Mouse (Mus musculus) thymus, adult 2 months (tissue): ENCODE data around the gene Ttf1. TPM values are rescaled to one million over a fixed set of nuclear protein-coding genes. Genes with fewer than 3 reads are reported as not detected.

Source experiments
- DNase-seq: peaks from one replicate; pipeline ENCODE4 v3.0.0; 2021
- H3K27ac ChIP-seq: fragments of 200-500 bp; 2 replicates; pipeline ENCODE4 v1.5.1; 2012; ENCODE audit warnings: low read length, control low read depth; ENCODE audit not compliant: control insufficient read depth, insufficient read depth
- H3K27me3 ChIP-seq: fragments of 200-500 bp; 2 replicates; pipeline ENCODE4 v1.6.1; 2012; ENCODE audit warnings: mild to moderate bottlenecking, low read length, moderate library complexity, mixed read lengths; ENCODE audit not compliant: control insufficient read depth, insufficient read depth
- H3K36me3 ChIP-seq: fragments of 200-500 bp; 2 replicates; pipeline ENCODE4 v1.6.1; 2012; ENCODE audit warnings: mild to moderate bottlenecking, low read length, moderate library complexity; ENCODE audit not compliant: control insufficient read depth, insufficient read depth
- H3K4me1 ChIP-seq: fragments of 200-500 bp; replicated peaks from 2 replicates; pipeline ENCODE4 v1.6.1; 2012; ENCODE audit warnings: low read length; ENCODE audit not compliant: control insufficient read depth, insufficient read depth
- H3K4me3 ChIP-seq: fragments of 200-500 bp; 2 replicates; pipeline ENCODE4 v1.5.1; 2012; ENCODE audit warnings: mild to moderate bottlenecking, low read length, control low read depth, moderate library complexity; ENCODE audit not compliant: control insufficient read depth, insufficient read depth
- CTCF ChIP-seq: fragments of 200-500 bp; IDR thresholded peaks from 2 replicates; pipeline ENCODE4 v1.5.1; 2012; ENCODE audit warnings: mild to moderate bottlenecking, control low read depth, low read length, moderate library complexity, borderline replicate concordance; ENCODE audit not compliant: control insufficient read depth, poor library complexity, insufficient read depth; ENCODE audit errors: extremely low read depth
- POLR2A ChIP-seq: fragments of 200-500 bp; IDR thresholded peaks from 2 replicates; pipeline ENCODE4 v1.6.1; 2012; ENCODE audit warnings: mild to moderate bottlenecking, low read length, control low read depth, moderate library complexity; ENCODE audit not compliant: control insufficient read depth, poor library complexity, insufficient read depth; ENCODE audit errors: extremely low read depth
- polyA plus RNA-seq: library from polyadenylated mRNA; depleted of rRNA; stranded (reverse); fragments of >200 nt; gene quantifications from 2 replicates; pipeline ENCODE4 v1.2.3, GENCODE M21; 2012; rRNA removed

Ttf1 gene
- polyA plus RNA-seq, 1 experiment: 12.2 TPM

DNA sequence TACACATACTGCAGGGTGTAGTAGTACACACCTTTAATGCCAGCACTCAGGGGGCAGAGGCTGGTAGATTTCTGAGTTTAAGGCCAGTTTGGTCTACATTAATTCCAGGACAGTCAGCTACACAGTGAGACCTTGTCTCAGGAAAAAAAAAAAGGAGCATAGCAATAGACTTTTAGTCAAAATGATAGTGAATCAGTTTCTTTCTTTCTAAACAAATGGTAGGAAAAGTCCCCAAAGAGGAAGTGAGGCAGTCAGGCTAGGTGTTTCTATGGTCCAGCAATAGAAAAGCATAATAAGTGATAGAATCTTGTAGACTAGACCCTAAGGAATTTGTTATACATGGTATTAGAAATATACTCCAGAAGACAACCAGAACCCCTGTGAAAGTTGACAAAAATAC is 75.1 kb downstream of the Ttf1 start:
- no peak for DNase-seq
- no peaks in the 10 kb centered on the region for H3K27me3 ChIP-seq
- no peak overlapping the region for H3K27ac ChIP-seq
- H3K36me3 ChIP-seq: peaks cover 67% of the 10 kb centered on the region
- TF ChIP-seq CTCF: no peak
- no peak for TF ChIP-seq POLR2A
- H3K4me1 ChIP-seq: no peaks in the 10 kb centered on the region
- no peak overlapping the region for H3K4me3 ChIP-seq

Other genes with a start within 250 kb of the Ttf1 start
- 15.3 and 20.6 TPM in 2 replicates for gene Gtf3c4, start 219.9 kb upstream of the Ttf1 start, polyA plus RNA-seq
- gene Ddx31, start 219.9 kb upstream of the Ttf1 start, polyA plus RNA-seq: 10.0 and 10.5 TPM in 2 replicates
- gene Barhl1, start 143.6 kb upstream of the Ttf1 start, polyA plus RNA-seq: 0.13 and 0.14 TPM in 2 replicates
- gene Cfap77, start 5.2 kb upstream of the Ttf1 start, polyA plus RNA-seq: 0.38 and 0.48 TPM in 2 replicates
- 14.5 and 16.9 TPM in 2 replicates for gene Setx, start 63.9 kb downstream of the Ttf1 start, polyA plus RNA-seq
- 26.0 and 29.7 TPM in 2 replicates for gene Ntng2, start 192.7 kb downstream of the Ttf1 start, polyA plus RNA-seq